Mouse (Mus musculus) bone marrow macrophage, adult 2 months (primary cell): ENCODE results near the gene Anks1b. TPM values are rescaled to one million over a fixed set of nuclear protein-coding genes. Genes with fewer than 3 reads are reported as not detected.
A peak's percentile ranks its signal among the peaks of the same experiment; 100 is the strongest.

ENCODE experiments used
- H3K27ac ChIP-seq: 2 replicates; pipeline ENCODE4 v1.5.1; 2012; ENCODE audit warnings: low read depth, low read length; ENCODE audit not compliant: insufficient read depth
- H3K4me1 ChIP-seq: 2 replicates; pipeline ENCODE4 v1.6.1; 2012; ENCODE audit warnings: low read length; ENCODE audit not compliant: control insufficient read depth, insufficient read depth
- H3K4me3 ChIP-seq: 2 replicates; pipeline ENCODE4 v1.5.1; 2012; ENCODE audit warnings: mild to moderate bottlenecking, low read length, moderate library complexity; ENCODE audit not compliant: insufficient read depth
- CTCF ChIP-seq: IDR thresholded peaks from 2 replicates; pipeline ENCODE4 v1.5.1; 2012; ENCODE audit warnings: low read depth, mild to moderate bottlenecking, low read length, moderate library complexity
- POLR2A ChIP-seq: IDR thresholded peaks from 2 replicates; pipeline ENCODE4 v1.6.1; 2012; ENCODE audit warnings: mild to moderate bottlenecking, low read depth, low read length, borderline replicate concordance
- polyA plus RNA-seq: library from polyadenylated mRNA; stranded (reverse); fragments of >200 nt; gene quantifications from 2 replicates; pipeline ENCODE4 v1.2.4, GENCODE M21; 2012; ENCODE audit not compliant: missing spikeins, insufficient read depth, insufficient read length

Anks1b gene
- polyA plus RNA-seq, 1 experiment, result not detected

DNA sequence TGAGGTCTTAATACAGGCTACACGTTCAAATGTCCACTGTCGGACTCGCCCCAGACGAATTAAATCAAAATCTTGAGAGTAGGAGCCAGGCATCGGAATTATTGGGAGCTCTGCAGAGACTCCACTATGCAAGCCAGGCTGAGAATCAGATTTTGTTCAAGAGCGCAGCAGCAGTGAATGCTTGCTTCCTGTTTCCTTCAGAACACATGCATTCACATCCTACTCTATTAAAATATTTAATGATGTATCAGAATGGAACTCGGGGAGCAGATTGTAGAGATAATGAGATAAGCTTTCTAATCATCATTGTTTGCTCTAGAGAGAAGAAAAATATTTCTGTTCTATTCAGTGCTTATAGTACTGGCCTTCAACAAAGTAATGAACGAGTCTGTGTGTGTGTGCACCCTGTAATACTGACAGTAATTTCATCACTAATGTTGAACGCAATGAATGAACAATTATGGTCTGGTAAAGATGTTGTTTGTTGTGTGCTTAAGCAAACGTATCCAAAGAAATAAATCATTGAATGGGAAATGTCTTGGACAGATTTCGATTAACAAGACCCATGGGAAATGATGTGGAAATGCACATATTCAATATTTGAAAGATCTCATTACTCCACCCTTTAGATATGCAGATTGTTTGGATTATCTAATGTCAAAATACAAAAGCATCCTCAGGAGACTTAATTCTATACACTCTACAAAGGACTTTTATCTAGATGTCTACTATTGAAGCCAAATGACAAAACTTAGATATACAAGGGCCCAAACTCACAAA lies 835.7 kb downstream of the Anks1b start:
- Histone ChIP-seq H3K27ac (no peak overlapping the region), H3K4me3 (no peak overlapping the region), H3K4me1 (no peaks in the 10 kb centered on the region)
- TF ChIP-seq POLR2A, result no peak
- TF ChIP-seq CTCF, result no peak

DNA sequence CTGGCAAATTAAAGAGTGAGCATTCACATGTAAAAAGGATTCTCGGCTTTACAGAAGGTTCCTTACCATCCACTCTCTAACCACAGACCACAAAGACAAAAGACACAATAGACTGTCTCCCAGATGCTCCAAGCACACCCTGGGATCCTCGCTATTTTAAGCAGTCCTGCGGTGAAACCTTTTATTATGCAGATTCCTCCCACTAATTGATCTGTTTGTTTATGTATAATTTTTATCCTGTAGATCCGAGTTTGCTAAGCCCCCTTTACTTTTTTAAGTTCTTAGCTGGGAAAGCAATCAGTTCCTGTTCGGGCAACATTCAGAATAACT lies 836.3 kb downstream of the Anks1b start:
- no peak overlapping the region for H3K4me3 ChIP-seq
- H3K4me1 ChIP-seq, result no peaks in the 10 kb centered on the region
- TF ChIP-seq POLR2A (no peak), CTCF (no peak)
- no peak overlapping the region for H3K27ac ChIP-seq

DNA sequence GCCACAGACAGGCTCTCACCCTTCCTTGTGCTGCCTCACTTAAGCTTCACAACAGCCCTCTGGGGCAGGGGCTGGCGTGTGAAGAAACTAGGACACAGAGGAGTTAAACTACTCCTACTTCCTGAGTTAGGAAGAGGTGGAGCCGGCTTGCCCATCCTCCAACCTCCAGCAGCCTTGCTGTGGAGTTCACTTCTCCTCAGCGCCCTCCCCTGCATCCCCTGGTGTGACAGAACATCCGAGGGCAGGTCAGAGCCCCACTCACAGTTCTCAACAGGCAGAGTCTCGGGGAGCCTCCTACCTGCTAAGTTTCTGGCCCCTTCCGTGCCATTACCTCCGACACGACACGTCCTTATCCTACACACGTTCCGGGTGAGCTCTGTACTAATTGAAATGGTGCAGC lies 844.7 kb downstream of the Anks1b start:
- H3K4me3 ChIP-seq, result no peak overlapping the region
- no peak for TF ChIP-seq CTCF
- no peak for TF ChIP-seq POLR2A
- H3K4me1 ChIP-seq, result no peaks in the 10 kb centered on the region
- H3K27ac ChIP-seq, result no peak overlapping the region

DNA sequence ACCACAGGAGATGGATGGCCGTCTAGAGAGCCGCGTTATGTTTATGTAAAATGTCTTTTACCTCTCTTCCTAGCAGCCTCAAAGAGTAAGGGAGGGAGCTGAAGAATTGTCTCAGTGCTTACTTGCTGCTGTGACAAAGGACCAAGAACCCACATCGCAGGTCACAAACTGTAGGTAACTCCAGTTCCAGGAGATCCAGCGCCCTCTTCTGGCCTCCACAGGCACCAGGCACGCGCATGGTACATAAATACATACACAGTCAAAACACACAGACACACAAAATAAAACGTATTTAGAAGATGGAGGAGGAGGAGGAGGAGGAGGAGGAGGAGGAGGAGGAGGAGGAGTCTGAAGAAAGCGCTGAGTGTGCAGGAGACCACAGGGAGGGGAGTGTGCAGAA lies 845.4 kb downstream of the Anks1b start:
- Histone ChIP-seq H3K27ac (no peak overlapping the region), H3K4me1 (no peaks in the 10 kb centered on the region), H3K4me3 (no peak overlapping the region)
- no peak for TF ChIP-seq CTCF
- TF ChIP-seq POLR2A, result no peak

DNA sequence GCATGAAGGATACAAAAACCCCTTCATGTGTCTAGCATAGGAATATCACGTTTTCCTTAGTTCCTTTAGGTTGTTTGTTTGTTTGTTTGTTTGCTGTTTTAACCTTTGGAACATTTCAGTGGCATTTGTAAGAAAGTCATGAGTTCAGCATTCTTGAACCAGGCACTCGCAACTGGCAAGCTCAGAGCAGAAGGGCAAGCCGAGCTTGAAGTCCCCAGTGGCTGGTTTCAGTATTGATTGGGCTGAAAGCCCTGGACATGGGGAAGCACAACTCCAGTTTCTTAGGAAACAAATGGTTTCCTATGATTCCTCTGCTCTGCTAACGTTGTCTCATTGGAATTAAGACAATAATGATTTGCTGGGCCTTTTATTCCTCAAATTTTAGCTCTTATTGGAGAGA lies 846.7 kb downstream of the Anks1b start:
- Histone ChIP-seq H3K4me1 (no peaks in the 10 kb centered on the region), H3K27ac (no peak overlapping the region), H3K4me3 (no peak overlapping the region)
- TF ChIP-seq POLR2A (no peak), CTCF (no peak)

DNA sequence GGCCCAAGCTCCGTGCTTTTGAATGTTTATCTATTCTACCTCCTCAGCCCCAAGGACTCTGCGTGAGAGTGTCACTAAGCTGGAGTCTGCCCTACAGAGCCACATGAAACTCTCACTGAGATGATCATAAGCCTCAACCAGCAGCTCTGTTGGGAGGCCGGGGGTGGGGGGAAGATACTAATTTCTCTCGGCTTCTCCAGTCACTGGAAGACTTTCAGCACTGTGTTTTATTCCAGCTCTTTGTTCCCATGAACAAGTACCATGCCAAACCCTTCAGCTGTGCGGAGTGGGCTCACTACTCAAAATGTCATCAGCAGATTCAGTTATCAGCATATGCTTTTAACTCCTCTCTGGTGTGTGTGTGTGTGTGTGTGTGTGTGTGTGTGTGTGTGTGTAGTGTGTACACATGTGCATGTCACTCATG lies 849.8 kb downstream of the Anks1b start:
- Histone ChIP-seq H3K4me3 (no peak overlapping the region), H3K27ac (no peak overlapping the region), H3K4me1 (no peaks in the 10 kb centered on the region)
- no peak for TF ChIP-seq CTCF
- no peak for TF ChIP-seq POLR2A

DNA sequence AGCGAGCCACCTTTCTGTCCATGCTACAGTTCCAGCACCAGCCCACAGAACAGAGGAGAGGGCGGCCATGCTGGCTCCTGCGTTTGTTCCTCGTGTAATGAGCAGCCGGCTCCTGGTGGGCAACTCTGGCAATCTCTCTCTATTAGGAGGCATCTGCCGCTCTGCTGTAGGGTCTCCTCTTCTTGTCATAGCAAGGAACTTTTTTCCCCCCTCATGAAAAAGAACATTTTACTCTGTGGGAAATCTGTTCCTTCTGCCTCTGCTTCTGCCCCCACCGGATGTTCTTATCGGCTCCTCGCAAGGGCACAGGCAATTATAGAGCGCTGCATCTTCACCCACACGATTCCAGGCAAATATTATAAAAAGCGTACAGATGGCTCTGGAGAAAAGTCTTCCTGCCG lies 850.6 kb downstream of the Anks1b start:
- Histone ChIP-seq H3K4me3 (no peak overlapping the region), H3K4me1 (no peaks in the 10 kb centered on the region)
- TF ChIP-seq CTCF, result no peak
- TF ChIP-seq POLR2A, result no peak

DNA sequence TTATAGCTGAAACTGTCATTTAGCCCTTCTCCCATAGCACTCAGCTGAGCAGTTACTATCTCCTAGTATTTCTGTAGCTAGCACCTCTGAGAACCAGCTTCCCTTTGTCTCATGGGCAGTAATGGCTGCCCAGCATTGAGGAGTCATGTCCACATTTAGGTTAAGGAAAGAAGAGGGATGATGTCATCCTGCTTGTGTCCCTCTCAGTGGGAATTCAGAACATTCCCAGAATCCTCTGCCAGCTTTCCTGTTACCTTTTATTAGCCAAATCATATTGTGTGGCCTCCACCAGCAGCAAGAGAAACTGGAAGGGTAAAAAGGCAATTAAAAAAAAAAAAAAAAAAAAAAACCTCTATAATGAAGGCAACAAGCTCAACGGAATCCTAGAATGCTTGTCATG lies 851.6 kb downstream of the Anks1b start:
- Histone ChIP-seq H3K4me3 (no peak overlapping the region), H3K4me1 (no peaks in the 10 kb centered on the region), H3K27ac (no peak overlapping the region)
- TF ChIP-seq POLR2A (no peak), CTCF (no peak)

More for the DNA sequence above, 850.6 kb downstream of the Anks1b start:
- H3K27ac ChIP-seq, result no peak overlapping the region

DNA sequence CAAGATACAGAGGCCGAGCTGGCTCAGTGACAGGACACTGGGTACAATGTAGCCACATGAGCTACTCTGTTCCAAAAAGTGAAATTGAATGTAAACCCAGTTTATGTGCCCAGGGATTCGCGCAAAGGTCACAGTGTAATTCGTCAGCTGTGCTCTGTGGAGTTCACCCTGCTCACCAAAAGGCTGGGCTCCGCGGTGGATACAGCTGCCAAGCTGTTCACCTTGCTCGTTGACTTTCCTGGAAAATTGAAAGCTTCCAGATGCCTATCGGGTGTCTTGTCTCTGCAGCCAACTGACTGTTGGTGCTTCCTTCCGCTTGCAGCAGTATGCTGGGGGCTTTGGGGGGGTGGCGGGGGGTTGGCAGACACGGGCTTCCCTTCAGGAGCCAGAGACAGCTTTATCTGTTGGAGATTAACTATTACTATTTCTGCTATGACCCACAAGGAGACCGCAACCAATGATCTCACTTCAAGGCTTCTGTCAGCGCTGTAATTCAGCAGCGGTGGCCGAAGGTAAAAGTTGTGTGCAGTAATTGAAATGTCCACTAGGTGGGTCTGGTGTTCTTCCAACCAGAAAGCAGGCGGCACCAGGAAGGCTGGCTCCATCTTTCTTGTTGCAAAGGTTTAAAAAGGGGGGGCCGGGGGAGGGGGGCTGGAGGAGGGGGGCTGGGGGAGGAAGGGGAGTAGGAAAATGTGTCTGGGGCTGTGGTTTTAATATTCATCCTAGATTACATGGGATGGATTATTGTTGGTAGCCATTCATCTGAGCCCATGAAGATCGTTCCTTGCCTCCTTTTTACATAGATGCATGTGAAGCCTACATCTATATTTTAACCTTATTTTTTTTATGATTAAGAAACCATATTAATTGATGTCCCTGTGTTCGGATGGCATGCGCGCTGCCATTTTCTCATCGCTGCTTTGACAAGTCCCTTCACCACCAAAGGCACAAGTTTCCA lies 855.4 kb downstream of the Anks1b start:
- H3K27ac ChIP-seq, result no peak overlapping the region
- TF ChIP-seq POLR2A (no peak), CTCF (peak; percentile 47)
- H3K4me3 ChIP-seq, result peak overlapping the region; percentile 32
- no peaks in the 10 kb centered on the region for H3K4me1 ChIP-seq

DNA sequence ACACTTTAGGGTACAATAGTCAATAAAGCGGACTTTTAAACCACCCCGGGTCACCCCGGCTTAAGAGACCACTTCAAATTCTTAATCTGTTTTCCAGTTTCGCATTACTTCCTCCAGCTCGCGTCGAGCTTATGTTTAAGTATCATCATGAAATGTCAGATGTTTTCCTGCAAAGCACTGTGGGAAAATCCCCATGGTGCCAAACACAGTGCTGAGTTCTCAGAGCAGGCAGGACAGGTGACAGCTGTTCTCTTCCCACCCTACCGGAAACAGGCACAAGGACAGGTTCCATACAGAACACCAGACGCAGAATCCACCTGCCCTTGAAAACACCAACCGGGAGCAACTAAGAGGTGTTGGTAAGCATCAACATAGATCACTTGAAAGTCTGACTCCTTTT lies 856.2 kb downstream of the Anks1b start:
- H3K4me3 ChIP-seq, result no peak overlapping the region
- no peak overlapping the region for H3K27ac ChIP-seq
- TF ChIP-seq CTCF (no peak), POLR2A (no peak)
- no peaks in the 10 kb centered on the region for H3K4me1 ChIP-seq
